Mouse (Mus musculus) G1E (cell line): ENCODE data around the gene Dhx8.

Source experiments
- CTCF ChIP-seq: IDR thresholded peaks from 2 replicates; pipeline ENCODE4 v1.5.1; 2012; ENCODE audit warnings: low read depth, low read length, inconsistent platforms, mixed read lengths
- GATA1 ChIP-seq: IDR thresholded peaks from 2 replicates; pipeline ENCODE4 v1.6.1; 2012; ENCODE audit warnings: borderline replicate concordance, low read length, inconsistent platforms, mixed read lengths
- GATA2 ChIP-seq: IDR thresholded peaks from 2 replicates; pipeline ENCODE4 v1.6.1; 2012; ENCODE audit warnings: low read depth, low read length, inconsistent platforms, borderline replicate concordance
- POLR2AphosphoS5 ChIP-seq: IDR thresholded peaks from 2 replicates; pipeline ENCODE4 v1.6.1; 2012; ENCODE audit warnings: low read depth, low read length, inconsistent platforms; ENCODE audit not compliant: insufficient replicate concordance
- TAL1 ChIP-seq: conservative IDR thresholded peaks from 2 replicates; pipeline ENCODE4 v1.6.1; 2012; ENCODE audit warnings: low read depth, low read length, inconsistent platforms, mixed read lengths

DNA sequence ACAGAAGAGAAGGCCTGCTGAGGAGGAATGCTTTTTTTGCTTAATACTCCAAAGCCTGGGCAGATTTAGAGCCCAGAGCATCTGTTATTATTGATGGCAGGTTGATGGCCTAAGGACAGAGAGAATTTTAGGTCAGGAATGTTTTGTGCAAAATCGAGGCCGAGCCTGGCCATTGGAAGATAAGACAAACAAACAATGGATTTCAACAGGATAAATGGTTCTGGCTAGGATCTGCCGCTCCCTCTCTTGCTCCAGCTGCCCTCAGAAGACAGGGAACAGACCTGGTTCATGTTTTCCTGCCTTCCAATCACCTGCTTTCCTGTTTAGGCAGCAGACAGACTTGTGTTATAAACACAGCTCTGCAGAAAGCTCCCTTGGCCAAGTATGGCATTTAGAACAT is 3.4 kb upstream of the Dhx8 start:
- no peak for TF ChIP-seq GATA1
- no peak for TF ChIP-seq CTCF
- TF ChIP-seq GATA2: no peak
- TF ChIP-seq POLR2AphosphoS5: no peak
- TF ChIP-seq TAL1: no peak
